Mouse (Mus musculus): ENCODE results near the gene Klra1.
"Not testable (repeated sequence)": the region's sequence is repeated elsewhere in the genome, so short reads cannot be mapped to it uniquely, and the experiment has no call there.

The Klra1 gene

GRCm38 (mm10) chr6:130386750-130387149 is at the start of gene Klra1:
Gene Klra1, minus strand, starts transcription at chr6:130386874.
- DNase-seq: peak; percentile 5

- no peak for DNase-seq
Observed at GRCm38 (mm10) chr6:130429511-130429910, 42.8 kb upstream of the Klra1 start.

GRCm38 (mm10) chr6:130419158-130419557 is 32.5 kb upstream of the Klra1 start:
- no peak for DNase-seq

- no peak for DNase-seq
Observed at GRCm38 (mm10) chr6:130404882-130405281, 18.2 kb upstream of the Klra1 start.

- no peak for DNase-seq
Observed at GRCm38 (mm10) chr6:130385803-130386202, 871 bp downstream of the Klra1 start.

GRCm38 (mm10) chr6:130382375-130382774 is 4.3 kb downstream of the Klra1 start:
- DNase-seq: no peak

GRCm38 (mm10) chr6:130345381-130345780 is 41.3 kb downstream of the Klra1 start:
- not testable (repeated sequence) for DNase-seq

GRCm38 (mm10) chr6:130341973-130342372 is 44.7 kb downstream of the Klra1 start:
- not testable (repeated sequence) for DNase-seq

- no peak for DNase-seq
Observed at GRCm38 (mm10) chr6:130337411-130337810, 49.3 kb downstream of the Klra1 start, which contains the start of gene Klra3. Gene Klra3, minus strand, starts transcription at chr6:130337574.
